Mouse (Mus musculus) central nervous system, embryonic 14 days (tissue): ENCODE measurements around the gene Parn. TPM values are rescaled to one million over a fixed set of nuclear protein-coding genes. Genes with fewer than 3 reads are reported as not detected.

Experiments
- polyA plus RNA-seq: library from polyadenylated mRNA; depleted of rRNA; stranded (reverse); fragments of >200 nt; gene quantifications from 2 replicates; pipeline ENCODE4 v1.2.3, GENCODE M21; 2012; rRNA removed

Gene Parn
- polyA plus RNA-seq = 23.4 and 23.7 TPM in 2 replicates

GRCm38 (mm10) chr16:13667878-13668343, at the start of gene Parn:
TSS of gene Parn (minus strand) at chr16:13668170.

GRCm38 (mm10) chr16:13671685-13672385, 3.9 kb upstream of the Parn start, which contains the start of the genes Bfar and 3110001I22Rik:
TSS of gene Bfar (plus strand) at chr16:13671858.
TSS of gene 3110001I22Rik (plus strand) at chr16:13671929.

Other genes starting within 250 kb of the Parn start
- 44.4 and 50.2 TPM in 2 replicates for gene Bfar, start 3.7 kb upstream of the Parn start, polyA plus RNA-seq
- gene 3110001I22Rik, start 3.8 kb upstream of the Parn start, polyA plus RNA-seq = 5.5 and 6.1 TPM in 2 replicates
- gene Pla2g10, start 62.8 kb upstream of the Parn start, polyA plus RNA-seq = 0.16 and 0.36 TPM in 2 replicates
- 34.9 and 36.6 TPM in 2 replicates for gene Rrn3, start 112.5 kb upstream of the Parn start, polyA plus RNA-seq
- 137 and 146 TPM in 2 replicates for gene Ntan1, start 150.7 kb upstream of the Parn start, polyA plus RNA-seq
- 65.9 and 78.2 TPM in 2 replicates for gene Pdxdc1, start 235.0 kb upstream of the Parn start, polyA plus RNA-seq
- 6.4 and 7.2 TPM in 2 replicates for gene Mpv17l, start 235.0 kb upstream of the Parn start, polyA plus RNA-seq